Mouse (Mus musculus): ENCODE measurements around the gene Gcn1l1. TPM values are rescaled to one million over a fixed set of nuclear protein-coding genes. Genes with fewer than 3 reads are reported as not detected.
A peak's percentile ranks its signal among the peaks of the same experiment; 100 is the strongest.

Gcn1l1 gene
- polyA plus RNA-seq, 1 experiment: 48.3 TPM

DNA sequence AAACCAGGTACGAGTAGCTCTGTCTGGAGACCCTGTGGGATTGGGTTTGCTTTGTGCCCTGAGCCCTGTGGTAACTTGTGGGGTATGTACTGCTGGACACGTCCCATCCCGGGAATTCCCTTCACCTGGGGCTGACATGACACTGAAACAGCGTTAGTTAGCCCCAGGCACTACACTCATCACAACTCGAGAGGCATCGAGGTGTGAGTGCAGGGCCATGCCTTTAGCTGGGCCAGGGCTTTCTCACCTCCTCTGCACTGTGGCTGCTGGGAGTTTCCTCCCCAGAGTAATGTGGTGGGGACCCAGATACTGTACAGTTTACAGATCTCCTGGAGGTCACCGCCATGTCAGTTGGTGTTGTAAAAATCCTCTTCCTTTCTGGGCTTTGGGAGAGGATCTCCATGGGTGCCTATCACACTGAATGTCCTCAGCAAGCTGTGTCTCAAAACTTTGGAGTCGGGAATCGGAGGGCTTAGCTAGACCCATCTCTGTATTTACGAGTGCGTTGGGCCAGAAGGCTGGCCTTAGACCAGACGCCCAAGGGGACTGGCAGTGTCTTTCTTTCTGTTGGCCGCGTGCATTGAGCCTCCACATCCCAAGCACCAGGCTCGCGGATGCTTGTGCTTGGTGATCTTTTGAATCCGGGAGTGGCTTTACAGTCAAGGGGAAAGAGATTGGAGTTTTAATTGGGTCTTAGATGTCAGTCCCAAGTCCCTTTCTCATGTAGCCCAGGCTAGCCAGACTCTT lies 38.4 kb upstream of the Gcn1l1 start:
- H3K36me3 ChIP-seq (ENCODE audit: control insufficient read depth, insufficient read depth, low read length): no peaks in the 10 kb centered on the region
- H3K4me3 ChIP-seq (ENCODE audit: extremely low read depth, insufficient read depth, insufficient read length): no peak overlapping the region
- H3K27ac ChIP-seq (ENCODE audit: insufficient read depth, low read length): no peak overlapping the region
- no peak for DNase-seq (ENCODE audit: low read depth in 1 of 2, low spot score in 2 of 2)
- peaks cover 22% of the 10 kb centered on the region for H3K4me1 ChIP-seq (ENCODE audit: control insufficient read depth, insufficient read depth, insufficient read length)
- no peak for TF ChIP-seq CTCF (IDR thresholded peaks at IDR 0.05; ENCODE audit: extremely low read depth, insufficient read depth, insufficient read length, insufficient replicate concordance)
- no peak for TF ChIP-seq POLR2A (IDR thresholded peaks at IDR 0.05; ENCODE audit: low read depth, low read length)
- H3K27me3 ChIP-seq (ENCODE audit: control insufficient read depth, insufficient read depth, low read length): no peaks in the 10 kb centered on the region
- 80% methylated on average over 17 of the region's 17 CpGs for WGBS

DNA sequence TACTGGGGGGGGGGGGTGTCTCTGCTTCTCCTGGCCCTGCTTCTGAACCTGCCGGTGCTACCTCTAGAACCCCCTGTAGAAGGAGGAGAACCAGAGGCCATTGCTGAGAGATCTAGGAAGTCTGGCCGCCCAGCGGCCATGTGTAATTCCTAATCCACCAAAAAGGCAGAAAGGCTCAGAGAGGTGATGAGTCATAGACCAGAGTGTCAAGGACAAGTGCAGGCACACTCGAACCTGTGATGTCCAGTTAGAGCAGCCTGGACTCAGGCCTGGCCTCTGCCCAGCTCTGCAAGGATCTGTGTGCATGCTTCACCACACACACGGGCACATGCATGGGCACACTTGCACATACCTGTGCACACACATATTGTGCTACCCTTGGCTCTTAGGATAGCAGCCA lies 36.9 kb upstream of the Gcn1l1 start:
- H3K27me3 ChIP-seq (ENCODE audit: control insufficient read depth, insufficient read depth, low read length): no peaks in the 10 kb centered on the region
- no peaks in the 10 kb centered on the region for H3K36me3 ChIP-seq (ENCODE audit: control insufficient read depth, insufficient read depth, low read length)
- no peak overlapping the region for H3K27ac ChIP-seq (ENCODE audit: insufficient read depth, low read length)
- no peak overlapping the region for H3K4me3 ChIP-seq (ENCODE audit: extremely low read depth, insufficient read depth, insufficient read length)
- no peak for TF ChIP-seq CTCF (IDR thresholded peaks at IDR 0.05; ENCODE audit: extremely low read depth, insufficient read depth, insufficient read length, insufficient replicate concordance)
- no peak for TF ChIP-seq POLR2A (IDR thresholded peaks at IDR 0.05; ENCODE audit: low read depth, low read length)
- WGBS: 83% methylated on average over 5 of the region's 5 CpGs
- no peak for DNase-seq (ENCODE audit: low read depth in 1 of 2, low spot score in 2 of 2)
- H3K4me1 ChIP-seq (ENCODE audit: control insufficient read depth, insufficient read depth, insufficient read length): peaks cover 22% of the 10 kb centered on the region

DNA sequence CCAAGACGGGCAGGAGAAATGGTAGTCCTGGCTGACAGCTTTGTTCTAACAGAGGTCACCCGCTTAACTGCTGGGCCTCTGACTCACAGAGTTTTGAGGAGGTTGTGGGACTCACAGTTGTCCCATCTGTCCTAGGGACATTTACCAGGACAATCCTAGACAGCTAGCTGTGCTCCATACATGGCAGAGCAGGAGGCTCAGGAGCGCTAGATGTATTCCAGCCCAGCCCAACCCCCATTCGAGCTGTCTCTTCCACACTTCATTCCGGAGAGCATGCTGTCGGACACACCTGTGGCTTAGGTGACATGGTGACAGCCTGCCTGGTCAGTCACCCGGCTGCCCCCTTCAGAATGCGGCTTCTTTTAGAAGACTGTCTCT lies 35.7 kb upstream of the Gcn1l1 start:
- Histone ChIP-seq H3K4me3 (ENCODE audit: extremely low read depth, insufficient read depth, insufficient read length) (no peak overlapping the region), H3K27me3 (ENCODE audit: control insufficient read depth, insufficient read depth, low read length) (no peaks in the 10 kb centered on the region), H3K27ac (ENCODE audit: insufficient read depth, low read length) (0 out of 2 replicates have a peak overlapping the region, but pooled peaks have one; percentile 17), H3K4me1 (ENCODE audit: control insufficient read depth, insufficient read depth, insufficient read length) (peaks cover 28% of the 10 kb centered on the region), H3K36me3 (ENCODE audit: control insufficient read depth, insufficient read depth, low read length) (no peaks in the 10 kb centered on the region)
- no peak for TF ChIP-seq POLR2A (IDR thresholded peaks at IDR 0.05; ENCODE audit: low read depth, low read length)
- no peak for TF ChIP-seq CTCF (IDR thresholded peaks at IDR 0.05; ENCODE audit: extremely low read depth, insufficient read depth, insufficient read length, insufficient replicate concordance)
- 58% methylated on average over 8 of the region's 8 CpGs for WGBS
- no peak for DNase-seq (ENCODE audit: low read depth in 1 of 2, low spot score in 2 of 2)

DNA sequence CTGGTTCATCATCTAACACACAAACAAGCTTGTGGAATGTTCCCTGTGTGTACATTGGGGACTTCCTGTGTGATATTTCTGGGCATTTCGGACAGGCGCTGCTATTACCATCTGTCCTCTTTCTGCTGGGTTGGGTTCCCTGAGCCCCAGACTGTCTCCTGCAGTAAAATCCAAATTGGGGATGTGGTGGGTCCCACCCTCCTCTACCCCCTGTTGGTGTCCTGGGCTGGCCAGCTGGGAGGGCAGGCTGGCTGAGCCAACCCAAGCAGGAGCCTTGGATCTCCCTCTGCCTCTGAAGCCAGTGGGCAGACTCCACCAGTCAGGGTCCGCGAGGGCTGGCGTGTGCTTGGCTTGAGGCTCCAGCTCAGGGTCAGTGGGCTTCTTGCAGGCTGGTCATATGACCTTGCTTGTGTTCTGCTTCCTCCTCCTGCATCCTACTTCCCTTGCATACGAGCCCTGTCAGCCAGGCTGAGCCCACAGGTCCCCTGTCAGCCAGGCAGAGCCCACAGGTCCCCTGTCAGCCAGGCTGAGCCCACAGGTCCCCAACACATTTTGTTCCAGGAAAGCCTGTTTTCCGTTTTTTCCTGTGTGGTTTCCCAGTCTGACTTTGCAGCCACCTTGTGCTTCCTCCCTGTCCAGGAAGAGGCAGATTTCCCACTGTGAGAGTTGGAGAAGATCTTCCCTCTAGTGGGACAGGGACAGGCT lies 35.2 kb upstream of the Gcn1l1 start:
- no peaks in the 10 kb centered on the region for H3K36me3 ChIP-seq (ENCODE audit: control insufficient read depth, insufficient read depth, low read length)
- H3K27ac ChIP-seq (ENCODE audit: insufficient read depth, low read length): peak overlapping the region; percentile 54
- DNase-seq (ENCODE audit: low read depth in 1 of 2, low spot score in 2 of 2): no peak
- 16% methylated on average over 7 of the region's 7 CpGs for WGBS
- no peak overlapping the region for H3K4me3 ChIP-seq (ENCODE audit: extremely low read depth, insufficient read depth, insufficient read length)
- H3K27me3 ChIP-seq (ENCODE audit: control insufficient read depth, insufficient read depth, low read length): no peaks in the 10 kb centered on the region
- TF ChIP-seq POLR2A (IDR thresholded peaks at IDR 0.05; ENCODE audit: low read depth, low read length) (no peak), CTCF (IDR thresholded peaks at IDR 0.05; ENCODE audit: extremely low read depth, insufficient read depth, insufficient read length, insufficient replicate concordance) (no peak)
- H3K4me1 ChIP-seq (ENCODE audit: control insufficient read depth, insufficient read depth, insufficient read length): peaks cover 34% of the 10 kb centered on the region

DNA sequence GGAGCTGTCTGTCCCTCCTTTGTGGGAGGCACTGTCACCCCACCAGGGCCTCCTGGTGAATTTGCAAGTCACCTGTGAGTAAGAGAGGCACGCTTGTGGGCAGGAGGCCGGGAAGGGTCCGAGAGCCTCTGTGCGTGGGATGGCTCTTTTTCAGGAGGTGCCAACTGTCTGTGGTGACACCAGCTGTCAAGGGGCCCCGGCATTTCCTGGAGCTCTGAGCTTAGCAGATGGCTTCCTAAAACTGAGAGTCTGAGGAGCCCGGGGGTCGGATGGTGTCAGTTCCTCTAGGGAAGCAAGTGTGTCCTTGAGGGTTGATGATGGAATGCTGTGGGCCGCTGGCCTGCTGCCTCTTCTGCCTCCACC lies 34.6 kb upstream of the Gcn1l1 start:
- Histone ChIP-seq H3K27me3 (ENCODE audit: control insufficient read depth, insufficient read depth, low read length) (no peaks in the 10 kb centered on the region), H3K36me3 (ENCODE audit: control insufficient read depth, insufficient read depth, low read length) (no peaks in the 10 kb centered on the region), H3K4me3 (ENCODE audit: extremely low read depth, insufficient read depth, insufficient read length) (no peak overlapping the region), H3K27ac (ENCODE audit: insufficient read depth, low read length) (peak overlapping the region; percentile 15; the same call in 1 of the 2 replicates), H3K4me1 (ENCODE audit: control insufficient read depth, insufficient read depth, insufficient read length) (peaks cover 39% of the 10 kb centered on the region)
- TF ChIP-seq CTCF (IDR thresholded peaks at IDR 0.05; ENCODE audit: extremely low read depth, insufficient read depth, insufficient read length, insufficient replicate concordance): no peak
- TF ChIP-seq POLR2A (IDR thresholded peaks at IDR 0.05; ENCODE audit: low read depth, low read length): no peak
- DNase-seq (ENCODE audit: low read depth in 1 of 2, low spot score in 2 of 2): no peak
- 8% methylated on average over 8 of the region's 8 CpGs for WGBS

DNA sequence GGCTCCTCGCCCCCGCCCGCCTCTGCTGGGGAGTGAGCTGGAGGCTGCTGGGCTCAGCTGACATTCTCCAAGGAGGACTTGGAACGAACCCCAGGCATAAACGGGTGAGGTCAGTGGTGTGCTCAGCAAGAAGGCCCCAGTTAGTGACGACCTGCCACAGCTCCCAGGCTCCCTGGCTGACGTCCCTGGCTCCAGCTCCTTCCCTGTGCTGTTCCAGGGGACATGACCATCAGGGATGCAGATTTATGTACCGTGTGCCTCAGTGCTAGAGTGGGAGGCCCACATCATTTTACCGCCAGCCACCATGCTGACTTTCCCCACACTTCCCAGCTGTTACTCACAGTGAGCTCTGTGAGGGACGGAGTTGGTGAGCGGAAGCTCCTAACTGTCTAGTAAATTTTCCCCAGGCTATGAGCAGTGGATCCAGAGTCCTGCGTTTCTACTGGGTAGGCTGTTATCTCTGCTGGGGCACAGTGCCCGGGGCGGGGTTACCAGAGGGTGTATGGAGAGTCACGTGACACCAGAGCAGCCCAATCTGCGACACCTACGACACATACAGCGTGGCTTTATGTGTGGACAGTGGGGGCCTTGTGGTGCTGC lies 33.3 kb upstream of the Gcn1l1 start:
- 54% methylated on average over 18 of the region's 18 CpGs for WGBS
- Histone ChIP-seq H3K36me3 (ENCODE audit: control insufficient read depth, insufficient read depth, low read length) (no peaks in the 10 kb centered on the region), H3K27ac (ENCODE audit: insufficient read depth, low read length) (peak overlapping the region; percentile 46; the same call in 1 of the 2 replicates), H3K4me1 (ENCODE audit: control insufficient read depth, insufficient read depth, insufficient read length) (peaks cover 46% of the 10 kb centered on the region), H3K27me3 (ENCODE audit: control insufficient read depth, insufficient read depth, low read length) (no peaks in the 10 kb centered on the region), H3K4me3 (ENCODE audit: extremely low read depth, insufficient read depth, insufficient read length) (no peak overlapping the region)
- DNase-seq (ENCODE audit: low read depth in 1 of 2, low spot score in 2 of 2): no peak
- no peak for TF ChIP-seq POLR2A (IDR thresholded peaks at IDR 0.05; ENCODE audit: low read depth, low read length)
- TF ChIP-seq CTCF (IDR thresholded peaks at IDR 0.05; ENCODE audit: extremely low read depth, insufficient read depth, insufficient read length, insufficient replicate concordance): no peak
